Mouse (Mus musculus) retina, postnatal 7 days (tissue): ENCODE results near the gene Smad6.

Source experiments
- DNase-seq: peaks from one replicate; pipeline ENCODE4 v3.0.0-alpha.2; 2012; ENCODE audit warnings: low read depth, low spot score

The Smad6 gene

DNA sequence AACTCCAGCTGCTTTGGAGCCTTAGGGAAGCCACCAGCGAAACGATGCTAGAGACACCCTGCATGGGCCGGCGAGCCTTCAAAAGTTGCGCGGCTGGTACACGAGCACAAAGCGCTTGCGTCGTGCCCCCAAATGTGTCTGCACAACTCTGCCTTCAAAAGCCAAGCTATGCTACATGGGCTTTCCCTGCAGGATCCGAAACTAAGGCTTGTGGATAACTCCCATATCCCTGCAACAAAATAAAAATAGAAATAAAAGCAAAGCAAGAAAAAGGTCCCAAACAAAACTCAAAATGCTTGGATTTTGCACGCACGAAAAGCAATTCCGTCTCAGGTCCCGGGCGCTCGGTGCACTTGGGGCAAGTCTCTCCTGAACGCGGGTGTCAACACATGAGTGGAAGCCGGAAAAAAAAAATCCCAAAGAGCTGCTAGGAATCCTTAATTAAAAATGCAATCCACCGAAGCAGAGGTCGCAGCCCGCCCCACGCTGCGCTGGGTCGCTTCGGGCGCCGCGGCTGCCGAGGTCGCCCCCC is 474 bp downstream of the Smad6 start:
- no peak for DNase-seq

- DNase-seq: no peak
Measured at GRCm38 (mm10) chr9:64020606-64021318, 1.1 kb downstream of the Smad6 start.

DNA sequence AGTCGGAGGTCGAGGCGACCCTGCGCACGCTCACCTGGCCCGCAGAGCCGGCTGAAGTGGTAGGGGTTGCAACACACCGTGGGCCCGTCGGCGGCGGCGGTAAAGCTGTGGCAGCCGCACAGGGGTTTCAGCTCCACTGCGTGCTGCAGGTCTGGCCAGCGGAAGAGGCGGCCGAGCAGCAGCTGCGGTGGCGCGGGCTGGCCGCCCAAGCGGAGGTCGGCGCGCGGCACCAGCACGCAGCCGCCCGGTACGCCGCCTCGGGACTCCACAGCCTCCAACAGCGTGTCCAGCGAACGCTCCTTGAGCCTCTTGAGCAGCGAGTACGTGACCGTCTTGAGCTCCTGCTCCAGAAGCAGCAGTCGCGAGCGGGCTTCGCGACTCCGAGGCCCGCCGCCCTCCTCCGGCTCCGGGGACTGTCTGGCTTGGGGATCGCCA is 1.7 kb downstream of the Smad6 start:
- no peak for DNase-seq

DNA sequence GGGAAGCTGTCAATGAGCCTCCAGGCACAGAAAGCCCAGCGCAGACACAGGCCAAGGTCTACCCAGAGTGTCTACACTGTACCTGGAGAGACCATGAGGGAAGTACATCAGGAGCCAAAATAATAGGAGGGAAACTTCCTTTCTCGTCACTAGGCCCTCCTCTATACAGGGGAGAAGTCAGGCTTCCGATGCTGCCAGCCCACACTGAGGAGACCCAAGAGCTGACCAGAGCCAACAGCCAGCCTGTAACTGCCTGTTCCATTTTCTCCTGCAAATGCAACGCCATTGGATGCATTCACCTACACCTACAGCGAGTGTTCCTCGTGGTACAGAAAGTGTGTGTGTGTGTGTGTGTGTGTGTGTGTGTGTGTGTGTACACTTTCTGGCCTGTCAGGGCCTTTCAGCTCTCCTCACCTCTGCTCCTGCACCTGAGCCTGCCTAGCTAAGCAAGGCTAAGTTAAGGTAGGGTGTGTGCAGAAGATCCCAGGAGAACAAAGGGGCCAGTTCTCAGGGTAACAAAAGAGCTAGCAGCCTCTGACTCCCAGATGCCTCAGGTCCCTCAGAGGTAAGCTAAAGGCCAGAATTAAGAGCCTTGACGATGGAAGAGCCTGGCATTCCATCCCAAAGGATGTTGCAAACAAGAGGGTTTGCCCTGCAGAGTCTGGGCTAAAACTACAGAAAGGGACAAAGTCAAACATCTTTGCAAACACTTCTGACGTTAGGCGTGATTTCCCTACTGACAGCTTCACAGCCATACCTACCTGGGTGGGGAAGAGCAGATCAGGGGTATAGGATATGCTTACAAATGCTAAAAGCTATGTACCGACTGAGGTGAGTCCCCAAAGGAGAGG is 2.6 kb downstream of the Smad6 start:
- no peak for DNase-seq

DNA sequence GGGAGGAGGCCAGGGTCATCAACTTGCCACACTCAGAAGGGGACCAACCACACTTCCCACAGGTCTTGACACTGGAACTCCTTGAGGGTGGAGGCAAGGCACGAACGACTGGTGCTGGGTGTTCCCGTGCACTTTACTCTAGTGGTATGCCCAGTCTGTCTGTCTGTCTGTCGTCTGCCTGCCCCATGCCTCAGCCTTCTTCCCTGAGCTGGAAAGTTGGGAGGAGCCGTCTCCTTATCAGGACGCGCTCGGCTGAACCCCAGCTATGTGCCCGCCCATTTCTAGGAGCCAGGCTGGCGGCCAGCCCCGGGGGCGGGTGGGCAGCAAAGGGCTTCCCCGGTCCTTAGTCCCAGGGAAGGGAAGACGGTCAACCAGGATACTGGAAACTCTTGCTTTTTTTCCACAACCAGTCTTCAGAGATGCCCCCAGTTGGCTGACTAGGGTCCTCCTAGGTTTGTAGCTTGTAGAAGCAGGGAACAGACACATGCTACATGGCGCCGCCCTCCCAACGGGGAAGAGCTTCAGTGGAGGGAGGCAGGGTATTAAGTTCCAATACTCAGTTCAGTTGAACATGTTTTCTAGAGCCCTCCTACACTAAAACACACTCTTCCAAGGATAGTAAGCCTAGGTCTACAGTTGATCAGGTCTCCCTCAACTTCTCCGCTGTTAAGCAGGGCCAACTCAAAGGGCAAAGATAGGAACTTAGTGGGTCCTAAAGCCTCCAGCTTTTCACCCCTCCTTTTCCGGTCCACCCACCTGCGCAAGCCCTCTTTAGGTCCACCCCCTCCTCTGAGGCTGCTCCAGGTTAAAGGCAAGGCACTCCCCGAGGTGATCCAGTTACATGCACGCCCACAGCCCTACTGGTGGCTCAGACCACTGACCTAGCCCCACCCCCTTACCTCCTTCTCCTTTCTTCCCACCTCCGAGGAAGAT is 3.7 kb downstream of the Smad6 start:
- no peak for DNase-seq

DNA sequence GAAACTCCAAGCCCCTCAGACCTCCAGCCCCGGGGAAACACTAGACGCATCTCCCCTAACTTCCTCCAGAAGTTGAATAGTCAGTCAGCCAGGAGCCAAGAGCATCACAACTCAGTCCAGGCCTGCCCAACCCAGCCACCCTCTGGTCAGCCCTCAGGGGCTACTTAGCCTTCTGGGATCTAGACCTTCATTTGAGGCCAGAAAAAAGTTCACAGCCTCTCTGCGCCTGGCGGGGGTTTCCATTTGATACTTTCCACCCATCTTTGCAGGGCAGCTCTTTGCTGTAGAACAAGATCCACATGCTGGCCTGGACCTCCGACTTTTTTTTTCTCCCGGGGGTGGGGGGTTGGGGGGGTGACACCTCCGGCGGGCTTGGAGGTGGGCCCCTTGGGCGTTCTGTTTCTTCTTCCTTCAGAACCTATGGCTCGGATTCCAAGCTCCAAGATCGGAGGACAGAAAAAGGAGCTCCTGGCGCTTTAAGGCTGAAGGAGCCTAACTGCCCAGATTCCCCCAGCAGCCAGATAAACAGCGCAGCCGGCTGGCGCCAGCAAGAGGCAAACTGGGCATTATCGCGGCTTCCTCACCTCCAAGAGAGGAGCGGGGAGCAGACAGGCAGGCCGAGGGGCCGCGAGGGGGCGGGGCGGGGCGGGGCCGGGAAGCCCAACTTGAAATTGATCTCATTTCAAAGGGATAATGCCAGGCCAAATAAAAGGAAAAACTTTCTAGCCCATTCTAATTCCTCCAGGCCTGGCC is 5.0 kb downstream of the Smad6 start:
- no peak for DNase-seq

DNA sequence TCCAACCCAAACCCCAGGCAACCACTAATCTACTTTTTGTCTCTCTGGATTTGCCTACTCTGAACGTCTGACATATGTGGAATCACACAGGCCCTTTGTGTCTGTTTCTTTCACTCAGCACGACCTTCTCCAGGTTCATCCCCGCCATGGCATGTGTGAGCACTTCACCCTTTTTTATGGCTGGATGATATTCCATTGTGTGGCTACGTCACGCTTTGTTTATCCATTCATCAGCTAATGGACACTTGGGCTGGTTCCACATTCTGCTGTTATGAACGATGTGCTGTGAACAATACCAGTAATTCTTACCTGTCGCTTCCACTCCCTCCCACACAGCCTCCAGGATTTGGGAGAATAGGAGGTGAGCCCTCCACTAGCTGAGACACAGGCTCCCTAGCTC is 5.8 kb downstream of the Smad6 start:
- no peak for DNase-seq

GRCm38 (mm10) chr9:64014801-64015200 is 7.1 kb downstream of the Smad6 start:
- DNase-seq: no peak

GRCm38 (mm10) chr9:64011356-64011755 is 10.5 kb downstream of the Smad6 start:
- no peak for DNase-seq

- DNase-seq: no peak
Measured at GRCm38 (mm10) chr9:64002981-64003380, 18.9 kb downstream of the Smad6 start.

GRCm38 (mm10) chr9:64001081-64001480 is 20.8 kb downstream of the Smad6 start:
- DNase-seq: no peak

- no peak for DNase-seq
Measured at GRCm38 (mm10) chr9:64000085-64000484, 21.8 kb downstream of the Smad6 start.

GRCm38 (mm10) chr9:63999194-63999593 is 22.7 kb downstream of the Smad6 start:
- no peak for DNase-seq

DNA sequence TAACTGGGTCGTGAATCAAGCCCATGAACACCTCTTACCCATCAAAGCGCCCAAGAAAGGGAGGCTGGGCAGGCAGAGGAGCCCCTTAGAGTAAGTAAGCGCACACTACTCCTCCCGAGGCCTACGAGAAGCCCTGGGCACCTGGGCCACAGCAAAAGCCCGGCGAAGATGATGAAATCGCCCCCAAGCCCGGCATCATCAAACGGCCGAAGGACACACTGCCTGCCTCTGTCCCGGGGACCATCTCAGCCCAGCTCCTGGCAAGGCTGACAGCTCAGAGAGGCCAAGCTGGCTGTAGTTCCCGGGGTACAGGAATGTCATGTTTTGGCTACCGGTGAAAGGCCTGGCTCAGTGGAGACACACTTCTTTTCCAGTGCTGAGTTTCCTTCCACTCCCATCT is 23.8 kb downstream of the Smad6 start:
- no peak for DNase-seq

- DNase-seq: no peak
Measured at GRCm38 (mm10) chr9:63997439-63997838, 24.4 kb downstream of the Smad6 start.

- no peak for DNase-seq
Measured at GRCm38 (mm10) chr9:63993256-63993655, 28.6 kb downstream of the Smad6 start.

- no peak for DNase-seq
Measured at GRCm38 (mm10) chr9:63992761-63993160, 29.1 kb downstream of the Smad6 start.

- no peak for DNase-seq
Measured at GRCm38 (mm10) chr9:63991193-63991592, 30.7 kb downstream of the Smad6 start.

DNA sequence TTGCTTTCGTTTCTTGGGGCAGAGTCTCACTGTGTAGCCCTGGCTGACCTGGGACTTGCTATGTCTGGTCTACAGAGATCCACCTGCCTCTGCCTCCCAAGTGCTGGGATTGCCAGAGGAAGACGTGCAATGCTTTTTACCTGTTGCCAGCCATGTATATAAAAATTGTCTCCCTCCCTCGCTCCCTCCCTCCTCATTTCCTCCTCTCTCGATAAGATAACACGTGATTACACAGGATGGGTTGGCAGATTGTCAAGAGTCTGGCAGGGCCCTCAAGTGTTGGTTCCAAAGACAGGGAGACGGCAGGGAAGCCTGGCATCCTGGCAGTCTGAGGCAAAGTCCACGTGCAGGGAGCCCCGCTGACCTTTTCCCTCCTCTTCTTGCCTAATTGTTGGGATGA is 32.2 kb downstream of the Smad6 start:
- DNase-seq: no peak

DNA sequence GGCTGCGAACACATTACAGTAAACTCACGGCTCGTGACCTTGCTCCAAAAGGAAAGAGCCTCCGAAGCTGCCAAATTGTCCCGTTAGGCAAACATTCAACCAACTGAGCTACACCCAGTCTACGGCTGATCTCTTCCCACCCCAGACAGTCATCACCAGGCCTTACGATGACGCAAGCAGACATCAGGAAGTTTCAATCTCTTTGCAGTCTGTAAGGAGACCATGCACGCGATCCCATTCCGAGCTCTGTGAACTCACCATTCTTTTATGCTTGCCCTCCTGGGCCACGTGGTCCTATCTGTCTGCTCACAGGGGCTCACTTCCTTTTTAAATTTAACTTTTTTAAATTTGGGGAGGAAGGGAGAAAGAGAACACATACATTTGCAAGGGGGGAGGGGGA is 32.6 kb downstream of the Smad6 start:
- no peak for DNase-seq

DNA sequence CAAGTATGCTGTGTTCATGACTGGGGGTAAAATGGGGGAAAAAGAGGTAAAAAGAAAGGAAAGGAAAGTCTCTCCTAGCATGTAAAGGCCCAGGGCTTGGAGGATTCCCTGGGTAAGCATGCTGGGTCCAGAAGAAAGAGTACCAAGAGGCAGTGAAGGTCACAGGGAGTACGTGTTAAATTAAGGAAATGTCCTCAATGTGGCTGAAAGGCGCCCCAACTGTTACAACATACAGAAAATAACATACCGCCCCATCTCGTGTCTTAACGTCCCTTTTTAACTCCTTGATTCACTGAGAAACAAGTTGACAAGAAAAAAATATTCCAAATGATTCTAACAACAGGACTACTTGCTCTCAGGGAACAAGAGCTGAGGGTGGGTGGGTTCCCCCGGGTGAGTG is 36.7 kb downstream of the Smad6 start:
- DNase-seq: no peak
